ENCODE assay signal across 8 mouse cellular contexts in genomic region chr11:50431134-50432068, GRCm38 (mm10). TPM values are rescaled to one million over a fixed set of nuclear protein-coding genes. Genes with fewer than 3 reads are reported as not detected.
DNase-seq lines count a peak whose midpoint lies in the region; ATAC-seq and TF ChIP-seq lines count a peak whose summit lies in the region.

No protein-coding gene starts in this region.

- peak overlapping the region; percentile 80 for H3K4me2 ChIP-seq in heart, embryonic 11.5 days

- no peaks in the 10 kb centered on the region for H3K9me3 ChIP-seq in heart, embryonic 11.5 days (replicated peaks; ENCODE audit: control insufficient read depth, low read length)

- TF ChIP-seq POLR2A in testis, adult 2 months (IDR thresholded peaks at IDR 0.05; ENCODE audit: control insufficient read depth, low read depth, low read length): 0 out of 2 replicates have a peak, but pooled peaks have one; percentile 36

- TF ChIP-seq CTCF in testis, adult 2 months (IDR thresholded peaks at IDR 0.05; ENCODE audit: control insufficient read depth, insufficient read depth, insufficient replicate concordance, low read depth, low read length): no peak

- peak overlapping the region; percentile 86 for H3K27ac ChIP-seq in testis, adult 2 months (ENCODE audit: control insufficient read depth, insufficient read depth, low read depth, low read length)
- peak overlapping the region; percentile 89 for H3K27ac ChIP-seq in heart, embryonic 11.5 days (ENCODE audit: low read depth, low read length)

- no peaks in the 10 kb centered on the region for H3K36me3 ChIP-seq in testis, adult 2 months (ENCODE audit: control insufficient read depth, insufficient read depth, low read length)
- no peaks in the 10 kb centered on the region for H3K36me3 ChIP-seq in heart, embryonic 11.5 days (ENCODE audit: control insufficient read depth, insufficient read depth, low read length)

- no peak for DNase-seq in testis, postnatal 10 days (ENCODE audit: low spot score)
- DNase-seq in liver: peak; percentile 72
- DNase-seq in urinary bladder, adult 18-20 months (ENCODE audit: low spot score in 2 of 2): no peak
- DNase-seq in layer of hippocampus, postnatal 25 days (ENCODE audit: extremely low spot score in 1 of 2, low spot score in 1 of 2): no peak

- WGBS in heart, embryonic 11.5 days (ENCODE audit: insufficient replicate concordance): 21% methylated on average over 32 of the region's 32 CpGs

- no peaks in the 10 kb centered on the region for H3K27me3 ChIP-seq in testis, adult 2 months (ENCODE audit: control insufficient read depth, insufficient read depth, low read length)
- H3K27me3 ChIP-seq in heart, embryonic 11.5 days (ENCODE audit: control insufficient read depth, insufficient read depth, low read length): no peaks in the 10 kb centered on the region

- peaks cover 11% of the 10 kb centered on the region for H3K4me1 ChIP-seq in testis, adult 2 months (ENCODE audit: control insufficient read depth, insufficient read depth, low read length)
- no peaks in the 10 kb centered on the region for H3K4me1 ChIP-seq in heart, embryonic 11.5 days (ENCODE audit: control insufficient read depth, insufficient read depth, low read length)

- ATAC-seq in common myeloid progenitor, adult 5-6 weeks (replicated peaks; ENCODE audit: low read depth, poor library complexity, severe bottlenecking): peak; percentile 48
- peak; percentile 80 for ATAC-seq in heart, embryonic 11.5 days (replicated peaks; ENCODE audit: insufficient number of reproducible peaks, low FRiP score, low TSS enrichment)
- 0 out of 2 replicates have a peak, but pooled peaks have one; percentile 4 for ATAC-seq in monocyte, adult 5-6 weeks (replicated peaks; ENCODE audit: insufficient number of reproducible peaks, low FRiP score, low TSS enrichment, poor library complexity, severe bottlenecking)

- peak overlapping the region; percentile 97 for H3K9ac ChIP-seq in heart, embryonic 11.5 days (ENCODE audit: low read depth, low read length)

- H3K4me3 ChIP-seq in testis, adult 2 months (ENCODE audit: control insufficient read depth, low read depth, low read length): peak overlapping the region; percentile 90
- peak overlapping the region; percentile 84 for H3K4me3 ChIP-seq in heart, embryonic 11.5 days (ENCODE audit: low read depth, low read length)

RNA-seq across cellular contexts. Expression of gene Rufy1, which starts 0.5 kb away (rescaled TPM):
- 5.7 and 6.4 TPM in 2 replicates for polyA plus RNA-seq in testis, adult 2 months (2012; rRNA removed)
- 39.4 and 39.7 TPM in 2 replicates for total RNA-seq in common myeloid progenitor, adult 5-6 weeks (2017)
- polyA plus RNA-seq in heart, embryonic 11.5 days (2014; fragmentation: Nextera tagmentation; extraction: Ambion mirVana): 19.5 and 20.0 TPM in 2 replicates
- 47.8 to 49.7 TPM (median 48.4 TPM) in 3 replicates for total RNA-seq in monocyte, adult 5-6 weeks (2017)
- 10 to 100 TPM; 26.7 to 30.3 TPM for total RNA-seq in layer of hippocampus, postnatal 25 days (2021)

RNA-seq across cellular contexts. Expression of gene Hnrnph1, which starts 54.6 kb away (rescaled TPM):
- 112 and 154 TPM in 2 replicates for polyA plus RNA-seq in testis, adult 2 months (2012; rRNA removed)
- total RNA-seq in common myeloid progenitor, adult 5-6 weeks (2017): 987 and 1,045 TPM in 2 replicates
- polyA plus RNA-seq in heart, embryonic 11.5 days (2014; fragmentation: Nextera tagmentation; extraction: Ambion mirVana): 320 and 342 TPM in 2 replicates
- 1,029 to 1,291 TPM (median 1,161 TPM) in 3 replicates for total RNA-seq in monocyte, adult 5-6 weeks (2017)
- 100 to 1,000 TPM; 241 to 264 TPM for total RNA-seq in layer of hippocampus, postnatal 25 days (2021)

Comparison
In these comparisons a context has a peak if more than half of its experiments do, and no peak if none do; other contexts are left out.
1. ATAC-seq: peak in every context shown above with its lines; median percentile 80 in heart, embryonic 11.5 days; 48 in common myeloid progenitor, adult 5-6 weeks; 4 in monocyte, adult 5-6 weeks.